Mouse (Mus musculus) lung, adult 2 months (tissue): ENCODE measurements around the gene Ptbp1. TPM values are rescaled to one million over a fixed set of nuclear protein-coding genes. Genes with fewer than 3 reads are reported as not detected.

Experiments
- DNase-seq: peaks from one replicate; pipeline ENCODE4 v3.0.0; 2022
- H3K4me1 ChIP-seq: fragments of 200-500 bp; 2 replicates; pipeline ENCODE4 v1.6.1; 2011; ENCODE audit warnings: low read length; ENCODE audit not compliant: control insufficient read depth, insufficient read depth
- H3K4me3 ChIP-seq: fragments of 200-500 bp; replicated peaks from 2 replicates; pipeline ENCODE3; 2011; ENCODE audit warnings: low read depth, mild to moderate bottlenecking, control low read depth, low read length; ENCODE audit errors: extremely low read depth
- CTCF ChIP-seq: fragments of 200-500 bp; IDR thresholded peaks from 2 replicates; pipeline ENCODE4 v1.5.1; 2011; ENCODE audit warnings: mild to moderate bottlenecking, low read length, control low read depth; ENCODE audit not compliant: insufficient read depth
- POLR2A ChIP-seq: fragments of 200-500 bp; IDR thresholded peaks from 2 replicates; pipeline ENCODE4 v1.6.1; 2011; ENCODE audit warnings: low read depth, mild to moderate bottlenecking, control low read depth, low read length, borderline replicate concordance; ENCODE audit errors: extremely low read depth
- WGBS: fragments of 180-500 bp; shearing (Covaris S2); methylation state at CpG from one replicate; pipeline ENCODE4 v1.1.7; 2018; 5-methylcytosine and 5-hydroxymethylcytosine counted together
- polyA plus RNA-seq: library from polyadenylated mRNA; depleted of rRNA; stranded (reverse); fragments of >200 nt; gene quantifications from 2 replicates; pipeline ENCODE4 v1.2.3, GENCODE M21; 2012

Gene Ptbp1
- polyA plus RNA-seq, 1 experiment: 265 TPM

- H3K4me1 ChIP-seq: peaks cover 3% of the 10 kb centered on the region; the same call in 1 of the 2 replicates
- peak; percentile 79 for DNase-seq
- TF ChIP-seq CTCF (peak; percentile 92), POLR2A (no peak)
- no peak overlapping the region for H3K4me3 ChIP-seq
- WGBS: 19% methylated on average over 9 of the region's 9 CpGs
Measured at GRCm38 (mm10) chr10:79834769-79835398, 19.3 kb upstream of the Ptbp1 start.

GRCm38 (mm10) chr10:79836918-79837317 is 17.3 kb upstream of the Ptbp1 start:
- H3K4me1 ChIP-seq: peaks cover 6% of the 10 kb centered on the region
- DNase-seq: no peak
- no peak for TF ChIP-seq POLR2A
- TF ChIP-seq CTCF: no peak
- WGBS: 97% methylated on average over 3 of the region's 3 CpGs
- H3K4me3 ChIP-seq: no peak overlapping the region

DNA sequence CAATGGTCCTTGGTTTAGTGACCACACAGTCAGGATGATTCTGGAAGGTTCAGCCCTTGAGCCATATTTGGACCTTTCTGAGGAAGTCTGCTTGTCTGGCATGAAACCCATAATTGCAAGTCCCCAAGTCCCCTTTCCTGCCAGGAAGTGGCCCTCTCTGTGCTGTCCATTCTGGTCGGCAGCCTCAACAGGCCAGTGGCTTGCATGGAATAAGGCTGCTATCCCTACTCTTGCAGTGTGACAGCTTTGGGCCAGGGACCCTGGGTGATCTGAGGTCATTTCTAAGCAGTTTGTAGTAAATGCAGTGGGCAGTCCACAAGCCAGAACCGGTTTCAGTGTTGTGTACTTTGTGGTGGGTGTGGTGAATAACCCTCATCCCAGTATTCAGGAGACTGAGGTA is 16.1 kb upstream of the Ptbp1 start:
- H3K4me3 ChIP-seq: no peak overlapping the region
- DNase-seq: no peak
- WGBS: 27% methylated on average over 2 of the region's 2 CpGs
- TF ChIP-seq POLR2A (no peak), CTCF (no peak)
- peaks cover 6% of the 10 kb centered on the region for H3K4me1 ChIP-seq

DNA sequence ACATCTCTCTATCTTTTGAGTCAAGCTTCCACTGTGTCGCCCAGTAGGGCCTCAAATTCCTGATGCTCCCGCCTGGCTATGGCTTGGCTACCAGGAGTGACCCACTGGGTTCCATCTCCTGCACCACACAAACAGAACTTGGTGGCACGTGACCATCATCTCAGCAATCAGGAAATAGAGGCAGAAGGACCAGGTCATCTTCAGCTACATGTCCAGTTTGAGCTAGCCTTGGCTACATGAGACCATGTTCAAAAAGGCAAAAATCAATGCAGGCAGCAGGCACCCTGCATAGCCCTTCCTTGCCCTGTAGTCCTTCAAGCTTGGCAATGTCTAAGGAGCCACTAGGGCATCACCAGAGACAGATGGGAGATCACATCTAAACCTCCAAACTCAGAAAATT is 14.1 kb upstream of the Ptbp1 start:
- no peak for DNase-seq
- WGBS: 94% methylated on average over 3 of the region's 3 CpGs
- H3K4me3 ChIP-seq: no peak overlapping the region
- H3K4me1 ChIP-seq: peaks cover 6% of the 10 kb centered on the region
- no peak for TF ChIP-seq CTCF
- TF ChIP-seq POLR2A: no peak

DNA sequence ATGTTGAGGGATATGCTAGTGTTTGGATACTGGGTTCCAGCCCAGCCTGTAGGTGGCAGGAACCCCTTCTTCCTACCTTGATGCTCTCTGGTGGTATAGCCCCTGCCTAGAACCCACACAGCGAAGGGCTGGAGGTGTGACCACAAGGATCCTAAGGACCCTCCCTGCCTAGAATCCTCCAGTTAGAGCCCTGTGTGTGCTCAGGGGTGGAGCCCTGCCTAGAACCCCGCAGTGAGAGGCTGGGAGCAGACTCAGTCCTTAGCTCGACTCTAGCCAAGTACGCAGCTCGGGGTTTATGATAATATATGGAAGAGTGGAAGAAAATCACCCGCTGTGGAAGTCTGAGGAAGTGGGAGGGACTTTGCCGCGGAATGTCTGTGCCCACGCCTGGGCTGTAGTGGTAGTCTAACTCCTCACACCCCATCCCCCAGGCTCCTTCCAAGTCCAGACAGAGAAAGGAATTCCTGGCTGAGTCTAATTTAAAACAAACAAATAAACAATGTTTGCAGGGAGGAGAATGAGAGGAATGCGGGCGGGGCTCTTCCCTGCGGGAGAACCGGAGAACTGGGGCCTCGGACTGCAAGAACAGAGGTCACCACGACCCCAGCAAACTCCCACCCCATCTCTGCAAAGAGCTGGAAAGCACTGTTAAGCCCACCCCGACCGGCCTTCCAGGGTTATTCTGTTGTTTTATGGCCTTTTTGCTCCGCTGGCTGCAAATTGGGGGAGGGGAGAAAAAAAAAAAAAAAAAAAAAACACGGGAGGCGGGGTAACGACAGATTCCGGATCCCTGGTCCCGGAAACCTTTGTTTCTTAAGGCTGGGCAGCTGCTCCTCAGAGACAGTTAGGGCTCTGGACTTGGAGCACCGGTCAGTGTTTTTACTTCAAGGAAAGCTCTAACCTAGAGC is 13.3 kb upstream of the Ptbp1 start:
- DNase-seq: peak; percentile 74
- Histone ChIP-seq H3K4me1 (peaks cover 6% of the 10 kb centered on the region), H3K4me3 (peak overlapping the region; percentile 76)
- TF ChIP-seq CTCF (0 out of 2 replicates have a peak, but pooled peaks have one; percentile 11), POLR2A (peak; percentile 77; the same call in 1 of the 2 replicates)
- 1% methylated on average over 24 of the region's 24 CpGs for WGBS

DNA sequence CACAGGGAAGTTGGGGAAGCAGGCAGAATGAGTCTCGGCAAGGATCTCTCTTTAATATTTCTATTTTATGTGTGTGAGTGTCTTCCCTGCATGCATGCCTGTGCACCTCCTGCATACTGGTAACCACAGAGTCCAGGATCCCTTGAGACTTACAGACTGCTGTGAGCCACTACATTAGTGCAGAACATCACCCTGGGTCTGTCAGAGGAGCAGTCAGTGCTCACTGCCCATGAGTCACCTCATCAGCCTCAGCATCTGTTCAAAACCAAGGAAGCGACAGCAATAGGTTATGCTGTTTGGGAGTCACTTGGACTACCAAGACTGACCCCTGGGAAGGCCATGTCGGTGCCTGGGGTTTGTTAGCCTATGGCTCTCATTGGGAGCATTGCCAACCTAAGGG is 11.9 kb upstream of the Ptbp1 start:
- Histone ChIP-seq H3K4me3 (no peak overlapping the region), H3K4me1 (peaks cover 6% of the 10 kb centered on the region)
- WGBS: 57% methylated on average over 3 of the region's 3 CpGs
- no peak for DNase-seq
- TF ChIP-seq POLR2A (no peak), CTCF (no peak)

DNA sequence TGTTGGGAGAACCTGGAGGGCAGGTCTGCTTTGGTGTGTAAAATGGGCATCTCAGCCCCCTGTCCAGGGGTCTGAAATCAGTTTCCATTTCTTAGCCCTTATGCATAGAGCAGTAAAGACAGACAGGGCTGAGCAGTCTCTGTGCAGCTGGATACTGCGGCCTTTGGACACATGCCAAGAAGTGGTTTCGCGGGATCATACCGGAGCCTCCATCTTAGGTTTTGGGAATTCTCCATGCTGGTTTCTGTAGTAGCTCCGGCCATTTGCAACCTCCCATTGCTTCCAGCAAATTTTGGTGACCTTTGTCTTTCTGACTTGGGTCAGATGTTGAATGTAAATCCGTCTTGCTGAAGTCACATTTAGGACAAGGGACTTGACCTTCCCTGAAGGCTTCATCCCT is 10.8 kb upstream of the Ptbp1 start:
- no peak overlapping the region for H3K4me3 ChIP-seq
- no peak for DNase-seq
- no peak for TF ChIP-seq CTCF
- TF ChIP-seq POLR2A: no peak
- WGBS: 53% methylated on average over 6 of the region's 6 CpGs
- H3K4me1 ChIP-seq: peaks cover 3% of the 10 kb centered on the region

GRCm38 (mm10) chr10:79846553-79846952 is 7.7 kb upstream of the Ptbp1 start:
- WGBS: 63% methylated on average over 5 of the region's 5 CpGs
- DNase-seq: no peak
- peaks cover under 1% of the 10 kb centered on the region for H3K4me1 ChIP-seq

GRCm38 (mm10) chr10:79849941-79850628 is 4.1 kb upstream of the Ptbp1 start:
- H3K4me3 ChIP-seq: no peak overlapping the region
- TF ChIP-seq CTCF (no peak), POLR2A (no peak)
- peaks cover 13% of the 10 kb centered on the region for H3K4me1 ChIP-seq
- WGBS: 54% methylated on average over 8 of the region's 8 CpGs
- no peak for DNase-seq

More at GRCm38 (mm10) chr10:79846553-79846952, 7.7 kb upstream of the Ptbp1 start:
- TF ChIP-seq CTCF: no peak
- TF ChIP-seq POLR2A: no peak
- no peak overlapping the region for H3K4me3 ChIP-seq
